Mouse (Mus musculus) right cerebral cortex, adult 18-20 months (tissue): ENCODE data around the gene Olfr204.
"Not testable (repeated sequence)": the region's sequence is repeated elsewhere in the genome, so short reads cannot be mapped to it uniquely, and the experiment has no call there.

Experiments
- DNase-seq: peaks from one replicate; pipeline ENCODE4 v3.0.0; 2022; ENCODE audit warnings: mixed read lengths

Olfr204 gene

GRCm38 (mm10) chr16:59318148-59318547 is at the start of gene Olfr204:
TSS of gene Olfr204 (minus strand) at chr16:59318248.
- DNase-seq, result no peak

DNA sequence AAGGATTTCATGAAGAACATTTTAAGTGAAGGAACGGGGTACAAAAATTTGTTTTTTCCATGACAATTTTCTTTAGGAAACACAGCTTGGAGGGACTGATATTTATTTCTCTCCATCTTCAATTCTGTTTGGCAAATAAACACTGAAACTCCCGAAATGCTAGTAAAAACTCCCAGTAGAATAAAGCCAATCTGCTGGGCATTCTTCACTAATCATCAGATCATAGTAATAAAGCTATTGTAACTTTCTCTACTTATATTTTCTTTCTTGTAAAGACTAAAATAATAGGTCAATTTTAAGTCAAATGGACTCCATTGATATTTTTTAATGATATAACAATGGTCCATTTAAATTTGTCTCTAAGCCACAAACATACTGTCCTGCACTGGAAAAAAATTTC is 45.8 kb upstream of the Olfr204 start, which contains the start of gene Olfr209:
Gene Olfr209, minus strand, starts transcription at position 101 of the 400 bp plus-strand sequence.
- no peak for DNase-seq

- no peak for DNase-seq
Observed at GRCm38 (mm10) chr16:59349146-59349545, 31.1 kb upstream of the Olfr204 start, which contains the start of gene Olfr206. TSS of gene Olfr206 (minus strand) at chr16:59349246.

DNA sequence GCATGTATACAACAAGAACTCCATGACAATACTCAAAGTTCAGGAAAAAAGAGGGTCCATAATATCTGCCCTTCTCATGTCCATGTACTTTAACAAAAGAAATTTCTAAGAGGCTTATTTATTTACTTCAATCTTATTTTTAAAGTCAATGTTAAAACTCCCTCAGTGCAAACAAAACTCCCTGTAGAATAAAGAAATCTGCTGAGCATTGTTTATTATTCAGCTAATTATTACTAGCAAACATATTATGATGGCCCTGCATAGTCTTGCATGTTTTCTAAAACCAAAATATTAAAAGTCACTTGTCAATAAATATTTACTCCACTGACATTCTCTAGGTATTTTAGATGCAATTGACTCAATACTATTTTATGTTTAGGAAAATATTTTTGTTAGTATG is 13.0 kb upstream of the Olfr204 start, which contains the start of gene Olfr205:
Gene Olfr205, minus strand, starts transcription at position 101 of the 400 bp plus-strand sequence.
- DNase-seq, result no peak

DNA sequence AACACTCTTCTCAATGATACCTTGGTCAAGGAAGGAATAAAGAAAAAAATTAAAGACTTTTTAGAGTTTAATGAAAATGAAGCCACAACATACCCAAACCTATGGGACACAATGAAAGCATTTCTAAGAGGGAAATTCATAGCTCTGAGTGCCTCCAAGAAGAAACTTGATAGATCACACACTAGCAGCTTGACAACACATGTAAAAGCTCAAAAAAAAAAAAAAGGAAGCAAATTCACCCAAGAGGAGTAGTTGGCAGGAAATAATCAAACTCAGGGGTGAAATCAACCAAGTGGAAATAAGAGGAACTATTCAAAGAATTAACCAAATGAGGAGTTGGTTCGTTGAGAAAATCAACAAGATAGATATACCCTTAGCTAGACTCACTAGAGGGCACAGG is 5.2 kb upstream of the Olfr204 start:
- DNase-seq, result not testable (repeated sequence)

GRCm38 (mm10) chr16:59298581-59298980 is 19.5 kb downstream of the Olfr204 start, which contains the start of gene Olfr203:
TSS of gene Olfr203 (plus strand) at chr16:59298881.
- no peak for DNase-seq

DNA sequence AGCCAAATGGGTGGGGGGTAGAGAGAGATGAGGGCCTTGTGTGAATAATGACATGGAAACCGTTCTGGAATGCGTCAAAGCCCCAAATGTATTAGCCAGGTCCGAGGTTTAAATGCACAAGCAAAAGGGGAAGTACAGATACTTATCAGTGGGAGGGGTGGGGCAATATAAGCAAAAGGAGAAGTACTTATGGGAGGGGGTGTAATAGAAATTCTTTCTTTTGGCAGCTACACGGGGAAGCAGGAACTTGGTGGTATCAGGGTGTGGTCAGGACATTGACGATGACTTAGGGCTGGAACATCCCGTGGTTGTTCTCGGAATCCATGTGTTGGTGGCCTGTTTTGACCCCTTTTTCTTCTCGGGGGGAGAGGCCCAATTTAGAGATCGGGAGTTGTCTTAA is 30.5 kb downstream of the Olfr204 start:
- DNase-seq, result not testable (repeated sequence)

GRCm38 (mm10) chr16:59286693-59287092 is 31.4 kb downstream of the Olfr204 start, which contains the start of gene Olfr202:
TSS of gene Olfr202 (minus strand) at chr16:59286793.
- DNase-seq, result no peak

DNA sequence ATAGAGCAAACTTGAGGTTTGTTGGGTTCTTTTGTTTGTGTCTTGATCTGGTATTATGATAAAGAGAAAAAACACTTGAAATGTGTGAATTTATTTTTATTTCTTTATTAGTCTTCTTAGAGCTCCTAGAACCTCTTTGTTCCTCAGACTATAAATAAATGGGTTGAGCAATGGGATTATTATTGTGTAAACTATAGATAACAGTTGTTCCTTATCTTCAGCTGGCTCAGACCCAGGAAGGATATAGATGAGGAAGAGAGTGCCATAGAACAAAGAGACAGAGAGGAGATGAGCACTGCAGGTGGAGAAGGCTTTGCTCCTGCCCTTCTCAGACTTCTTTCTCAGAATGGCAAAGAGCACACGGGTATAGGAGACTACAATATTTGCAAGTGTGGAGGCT is 34.6 kb downstream of the Olfr204 start:
- DNase-seq, result no peak

- no peak for DNase-seq
Observed at GRCm38 (mm10) chr16:59280542-59280941, 37.5 kb downstream of the Olfr204 start.

DNA sequence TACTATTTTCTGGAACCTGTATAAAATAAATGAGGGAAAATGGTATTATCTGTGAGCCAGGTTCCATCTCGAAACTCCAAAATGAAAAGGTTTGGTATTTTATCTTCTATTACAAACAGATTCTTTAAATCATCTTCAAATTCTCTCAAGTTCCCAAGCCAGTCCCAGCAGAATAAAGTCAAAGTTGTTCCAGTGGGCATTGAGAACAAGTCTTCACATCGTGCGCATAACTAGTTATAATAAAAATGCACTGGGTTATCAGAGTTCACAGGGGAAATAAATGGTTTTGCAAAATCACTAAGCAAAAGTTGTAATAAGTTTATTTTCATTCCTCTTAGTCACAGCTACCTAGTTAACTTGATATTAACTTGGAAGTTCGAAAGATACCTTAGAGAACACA is 45.5 kb downstream of the Olfr204 start, which contains the start of gene Olfr201:
Gene Olfr201, minus strand, starts transcription at position 101 of the 400 bp plus-strand sequence.
- not testable (repeated sequence) for DNase-seq

GRCm38 (mm10) chr16:59269097-59269496 is 49.0 kb downstream of the Olfr204 start:
- DNase-seq, result not testable (repeated sequence)
